Mouse (Mus musculus) midbrain, embryonic 14.5 days (tissue): Measurements from ENCODE around the gene Farp2. TPM values are rescaled to one million over a fixed set of nuclear protein-coding genes. Genes with fewer than 3 reads are reported as not detected.

Source experiments
- ATAC-seq: fragments of 200-750 bp; cut with Nextera tagmentation; 2 replicates; pipeline ENCODE4 v1.8.0; 2017; ENCODE audit warnings: moderate number of reproducible peaks, moderate library complexity; ENCODE audit not compliant: low FRiP score, low TSS enrichment
- DNase-seq: peaks from one replicate; pipeline ENCODE4 v3.0.0-alpha.2; 2015
- H3K27ac ChIP-seq: fragments of 300-500 bp; sonication (generic); replicated peaks from 2 replicates; pipeline ENCODE4 v1.5.1; 2014; ENCODE audit warnings: mild to moderate bottlenecking, low read depth, low read length, moderate library complexity
- H3K27me3 ChIP-seq: fragments of 300-500 bp; sonication (generic); 2 replicates; pipeline ENCODE4 v1.6.1; 2014; ENCODE audit warnings: low read length, control low read depth, mixed read lengths; ENCODE audit not compliant: control insufficient read depth, insufficient read depth
- H3K36me3 ChIP-seq: fragments of 300-500 bp; sonication (generic); 2 replicates; pipeline ENCODE4 v1.6.1; 2014; ENCODE audit warnings: low read length, control low read depth; ENCODE audit not compliant: control insufficient read depth, insufficient read depth
- H3K4me1 ChIP-seq: fragments of 300-500 bp; sonication (generic); 2 replicates; pipeline ENCODE4 v1.6.1; 2014; ENCODE audit warnings: mild to moderate bottlenecking, antibody characterized with exemption, low read length, control low read depth; ENCODE audit not compliant: control insufficient read depth, insufficient read depth
- H3K4me2 ChIP-seq: fragments of 300-500 bp; sonication (generic); 2 replicates; pipeline ENCODE4 v1.6.1; 2014; ENCODE audit warnings: mild to moderate bottlenecking, low read length, moderate library complexity
- H3K4me3 ChIP-seq: fragments of 300-500 bp; sonication (generic); replicated peaks from 2 replicates; pipeline ENCODE4 v1.5.1; 2014; ENCODE audit warnings: low read depth, low read length
- H3K9ac ChIP-seq: fragments of 300-500 bp; sonication (generic); replicated peaks from 2 replicates; pipeline ENCODE4 v1.6.1; 2014; ENCODE audit warnings: mild to moderate bottlenecking, low read length, moderate library complexity
- H3K9me3 ChIP-seq: fragments of 300-500 bp; sonication (generic); 2 replicates; pipeline ENCODE4 v1.6.1; 2016; ENCODE audit warnings: low read length, control low read depth, mixed read lengths; ENCODE audit not compliant: control insufficient read depth
- WGBS: fragments of 180-500 bp; shearing (Covaris S2); extraction: QIAGEN DNeasy Blood & Tissue Kit; methylation state at CpG from one replicate; pipeline ENCODE4 v1.1.7; 2014; 5-methylcytosine and 5-hydroxymethylcytosine counted together
- polyA plus RNA-seq: library from polyadenylated mRNA; unstranded; fragments of >200 nt; fragmentation: Nextera tagmentation; extraction: Ambion mirVana; gene quantifications from 2 replicates; pipeline ENCODE4 v1.2.1, GENCODE M21; 2014

Farp2 gene
- polyA plus RNA-seq, 1 experiment from 2014 or later, result 4.7 TPM

DNA sequence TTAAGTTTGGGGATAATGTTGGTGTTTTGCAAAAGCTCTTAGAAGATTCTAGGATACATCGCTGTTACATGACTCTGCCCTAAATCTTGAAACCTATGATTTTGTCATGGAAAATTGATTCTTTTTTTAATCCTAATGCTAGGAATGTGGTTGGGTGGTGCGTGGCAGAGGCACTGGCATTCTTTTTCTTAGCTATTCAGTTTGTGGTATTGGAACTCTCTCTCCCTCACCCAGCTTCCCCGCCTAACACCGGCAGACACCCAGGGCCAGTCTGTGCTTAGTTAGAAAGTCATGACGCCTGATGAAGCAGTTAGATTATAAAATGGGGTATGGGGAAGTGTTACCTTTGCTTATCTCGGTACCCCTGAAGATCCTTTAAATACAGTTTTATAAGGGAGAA lies 25.3 kb downstream of the Farp2 start:
- 94% methylated on average over 6 of the region's 6 CpGs for WGBS
- ATAC-seq, result no peak

DNA sequence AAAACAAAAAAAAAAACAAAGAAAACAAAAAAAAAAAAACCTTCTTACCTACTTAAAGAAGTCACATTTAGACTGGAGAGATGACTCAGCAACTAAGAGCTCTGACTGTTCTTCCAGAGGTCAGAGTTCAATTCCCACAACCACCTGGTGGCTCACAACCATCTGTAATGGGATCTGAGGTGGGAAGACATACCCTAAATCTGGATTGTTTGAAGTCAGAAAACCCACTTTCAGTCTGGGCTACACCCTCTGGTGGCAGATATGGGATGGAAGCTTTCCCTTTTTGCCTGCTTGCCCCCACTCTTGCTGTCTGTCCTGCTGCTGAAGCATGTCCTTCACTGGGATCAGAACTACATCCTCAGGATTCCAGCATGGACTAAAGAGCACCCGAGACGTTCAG lies 31.3 kb downstream of the Farp2 start:
- no peaks in the 10 kb centered on the region for H3K27me3 ChIP-seq
- ATAC-seq (no peak), DNase-seq (no peak)
- no peak overlapping the region for H3K4me2 ChIP-seq
- H3K4me3 ChIP-seq, result no peak overlapping the region
- H3K36me3 ChIP-seq, result no peaks in the 10 kb centered on the region
- no peaks in the 10 kb centered on the region for H3K9me3 ChIP-seq
- no peak overlapping the region for H3K9ac ChIP-seq
- 80% methylated on average over 2 of the region's 2 CpGs for WGBS
- no peak overlapping the region for H3K27ac ChIP-seq
- no peaks in the 10 kb centered on the region for H3K4me1 ChIP-seq

More for the DNA sequence above, 25.3 kb downstream of the Farp2 start:
- Histone ChIP-seq H3K36me3 (peaks cover 6% of the 10 kb centered on the region; the same call in 1 of the 2 replicates), H3K27me3 (no peaks in the 10 kb centered on the region), H3K4me3 (no peak overlapping the region), H3K9ac (no peak overlapping the region), H3K4me1 (no peaks in the 10 kb centered on the region), H3K9me3 (no peaks in the 10 kb centered on the region), H3K27ac (no peak overlapping the region), H3K4me2 (no peak overlapping the region)
- no peak for DNase-seq

DNA sequence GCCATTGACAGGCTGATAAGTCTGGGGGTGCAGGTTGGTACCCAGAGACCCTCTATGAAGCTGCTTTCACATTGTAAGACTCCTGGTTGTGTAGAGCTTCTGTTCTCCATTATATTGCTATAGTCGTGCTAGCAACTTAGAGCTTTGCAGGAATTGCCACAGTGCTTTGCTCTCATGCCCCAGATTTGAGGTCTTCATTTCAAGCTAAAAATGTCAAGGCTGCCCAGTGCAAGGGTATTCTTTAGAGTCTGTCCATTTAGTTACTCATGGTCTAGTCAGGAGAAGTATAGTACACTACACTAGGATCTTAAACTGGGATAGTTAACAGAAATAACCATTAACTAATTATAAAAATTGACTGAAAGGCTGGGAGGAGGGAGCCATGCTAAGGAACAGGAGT lies 35.4 kb downstream of the Farp2 start:
- WGBS, result 88% methylated on average over 1 of the region's 1 CpGs
- no peaks in the 10 kb centered on the region for H3K36me3 ChIP-seq
- H3K4me1 ChIP-seq, result no peaks in the 10 kb centered on the region
- no peak overlapping the region for H3K4me2 ChIP-seq
- no peaks in the 10 kb centered on the region for H3K9me3 ChIP-seq
- H3K27me3 ChIP-seq, result no peaks in the 10 kb centered on the region
- H3K9ac ChIP-seq, result no peak overlapping the region
- H3K27ac ChIP-seq, result no peak overlapping the region
- ATAC-seq (no peak), DNase-seq (no peak)
- H3K4me3 ChIP-seq, result no peak overlapping the region

DNA sequence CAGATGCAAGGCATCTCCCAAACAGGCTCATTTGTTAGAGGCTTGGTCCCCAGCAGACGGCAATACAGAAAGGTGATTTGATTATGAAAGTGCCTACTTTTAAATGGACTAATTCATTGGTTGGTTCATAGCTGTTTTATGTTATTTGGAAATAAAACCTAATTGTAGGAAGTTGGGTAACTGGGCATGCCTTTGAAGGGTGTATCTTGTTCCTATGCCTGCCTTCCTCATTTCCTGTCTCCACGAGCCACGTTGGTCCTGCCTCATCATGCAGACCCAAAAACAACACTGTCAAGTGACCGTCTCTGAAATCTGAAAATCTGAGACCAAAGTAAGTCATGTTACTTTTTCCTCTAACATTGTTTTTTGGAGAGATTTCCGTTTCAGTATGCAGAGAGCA lies 39.5 kb downstream of the Farp2 start:
- no peaks in the 10 kb centered on the region for H3K36me3 ChIP-seq
- H3K9me3 ChIP-seq, result no peaks in the 10 kb centered on the region
- WGBS, result 84% methylated on average over 5 of the region's 5 CpGs
- H3K27me3 ChIP-seq, result no peaks in the 10 kb centered on the region
- ATAC-seq (no peak), DNase-seq (no peak)
- H3K27ac ChIP-seq, result no peak overlapping the region
- no peak overlapping the region for H3K9ac ChIP-seq
- no peaks in the 10 kb centered on the region for H3K4me1 ChIP-seq
- H3K4me3 ChIP-seq, result no peak overlapping the region
- H3K4me2 ChIP-seq, result no peak overlapping the region

DNA sequence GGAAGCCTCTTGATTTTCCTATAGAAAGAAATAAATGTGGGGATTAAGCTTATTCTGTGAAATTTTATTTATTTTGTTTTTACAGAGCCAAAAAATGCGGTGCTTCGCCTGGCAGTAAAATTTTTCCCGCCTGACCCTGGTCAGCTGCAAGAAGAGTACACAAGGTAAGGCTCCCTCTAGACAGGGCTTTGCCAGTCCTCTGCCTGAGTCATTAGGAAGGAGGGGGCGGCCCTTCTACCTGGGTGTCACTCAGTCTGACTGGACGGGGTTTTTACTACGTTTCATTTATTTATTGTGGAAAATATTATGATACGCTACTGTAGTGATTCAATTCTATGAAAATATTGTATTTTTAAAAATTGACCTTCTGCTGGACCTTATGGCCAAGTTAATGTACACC lies 51.3 kb downstream of the Farp2 start:
- Histone ChIP-seq H3K9me3 (no peaks in the 10 kb centered on the region), H3K4me2 (no peak overlapping the region), H3K27ac (no peak overlapping the region), H3K27me3 (no peaks in the 10 kb centered on the region), H3K4me1 (no peaks in the 10 kb centered on the region), H3K36me3 (peaks cover 3% of the 10 kb centered on the region; the same call in 1 of the 2 replicates), H3K4me3 (no peak overlapping the region), H3K9ac (no peak overlapping the region)
- ATAC-seq (no peak), DNase-seq (no peak)
- WGBS, result 91% methylated on average over 7 of the region's 7 CpGs

DNA sequence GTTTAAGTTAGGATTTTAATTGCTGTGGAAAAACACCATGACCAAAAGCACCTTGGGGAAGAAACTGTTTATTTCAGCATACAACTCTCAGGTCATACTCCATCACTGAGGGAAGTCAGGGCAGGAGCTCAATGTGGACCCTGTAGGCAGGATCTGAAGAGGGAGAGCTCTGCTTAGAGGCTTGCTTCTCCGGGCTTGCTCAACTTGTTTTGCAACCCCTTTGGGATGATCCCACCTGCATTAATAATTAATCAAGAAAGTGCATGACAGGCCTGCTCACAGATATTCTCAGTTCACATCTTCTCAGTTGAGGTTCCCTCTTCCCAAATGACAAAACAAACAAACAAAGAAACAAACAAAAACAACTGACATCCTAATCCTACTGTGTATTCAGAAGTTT lies 51.8 kb downstream of the Farp2 start:
- DNase-seq (no peak), ATAC-seq (no peak)
- Histone ChIP-seq H3K36me3 (peaks cover 3% of the 10 kb centered on the region; the same call in 1 of the 2 replicates), H3K9me3 (no peaks in the 10 kb centered on the region), H3K27ac (no peak overlapping the region), H3K4me1 (no peaks in the 10 kb centered on the region), H3K27me3 (no peaks in the 10 kb centered on the region), H3K4me3 (no peak overlapping the region), H3K4me2 (no peak overlapping the region), H3K9ac (no peak overlapping the region)
- WGBS, result 70% methylated on average over 1 of the region's 1 CpGs

DNA sequence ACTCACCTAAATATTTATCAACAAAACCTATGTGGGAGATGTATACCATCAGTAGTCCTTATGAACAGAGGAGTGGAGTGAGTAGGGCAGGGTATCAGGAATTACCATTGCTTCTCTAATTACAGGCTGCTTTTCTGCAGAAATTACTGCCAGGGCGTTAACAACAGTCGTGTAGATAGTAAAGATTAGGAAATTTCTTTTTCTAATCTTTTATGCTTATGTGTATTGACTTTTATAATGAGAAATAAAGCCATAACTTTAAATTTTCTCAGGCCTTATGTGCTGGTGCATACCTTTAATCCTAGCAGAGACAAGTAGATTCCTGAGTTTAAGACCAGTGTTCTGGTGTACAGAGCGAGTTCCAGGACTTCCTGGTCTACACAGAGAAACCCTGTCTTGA lies 52.9 kb downstream of the Farp2 start:
- H3K27ac ChIP-seq, result no peak overlapping the region
- H3K9me3 ChIP-seq, result no peaks in the 10 kb centered on the region
- WGBS, result 87% methylated on average over 3 of the region's 3 CpGs
- H3K4me1 ChIP-seq, result no peaks in the 10 kb centered on the region
- peaks cover 9% of the 10 kb centered on the region; the same call in 1 of the 2 replicates for H3K36me3 ChIP-seq
- ATAC-seq, result no peak
- H3K9ac ChIP-seq, result no peak overlapping the region
- no peaks in the 10 kb centered on the region for H3K27me3 ChIP-seq
- H3K4me2 ChIP-seq, result no peak overlapping the region
- DNase-seq, result no peak
- no peak overlapping the region for H3K4me3 ChIP-seq

- no peak overlapping the region for H3K4me2 ChIP-seq
- WGBS, result 60% methylated on average over 3 of the region's 3 CpGs
- no peak overlapping the region for H3K9ac ChIP-seq
- no peaks in the 10 kb centered on the region for H3K27me3 ChIP-seq
- peaks cover 11% of the 10 kb centered on the region; the same call in 1 of the 2 replicates for H3K36me3 ChIP-seq
- H3K9me3 ChIP-seq, result no peaks in the 10 kb centered on the region
- no peaks in the 10 kb centered on the region for H3K4me1 ChIP-seq
- DNase-seq, result no peak
- H3K27ac ChIP-seq, result no peak overlapping the region
- ATAC-seq, result no peak
- no peak overlapping the region for H3K4me3 ChIP-seq
Observed at GRCm38 (mm10) chr1:93567013-93567412, 55.1 kb downstream of the Farp2 start.

DNA sequence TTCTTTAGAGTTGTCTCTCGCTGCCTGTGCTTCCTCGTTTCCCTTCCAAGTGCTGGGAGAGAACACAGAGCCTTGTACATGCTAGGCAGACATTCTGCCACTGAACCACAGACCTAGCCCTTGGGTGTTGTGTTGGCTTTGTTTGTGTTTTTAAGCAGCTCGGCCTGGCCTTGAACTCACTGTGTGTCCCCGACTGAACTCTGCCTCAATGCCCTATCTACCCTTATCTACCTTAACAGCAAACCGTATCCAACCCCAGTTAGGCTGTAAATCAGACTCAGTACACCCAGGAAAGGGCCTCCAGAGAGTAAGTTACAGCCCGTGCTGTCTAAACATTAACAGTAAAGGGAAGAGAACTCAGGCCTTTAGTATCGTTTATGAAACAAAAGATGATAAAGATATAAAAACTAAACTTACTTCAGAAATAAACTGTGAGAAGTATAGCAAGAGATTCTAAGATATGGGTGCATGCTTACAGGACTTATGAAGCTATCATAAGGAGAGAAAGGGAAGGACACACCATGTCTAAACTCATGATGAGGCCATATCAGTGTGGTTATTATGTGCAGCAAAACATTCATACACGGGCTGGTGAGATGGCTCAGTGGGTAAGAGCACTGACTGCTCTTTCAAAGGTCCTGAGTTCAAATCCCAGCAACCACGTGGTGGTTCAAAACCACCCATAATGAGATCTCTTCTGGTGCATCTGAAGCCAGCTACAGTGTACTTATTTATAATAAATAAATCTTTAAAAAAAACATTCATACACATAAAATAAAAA lies 56.0 kb downstream of the Farp2 start:
- H3K4me3 ChIP-seq, result no peak overlapping the region
- H3K4me1 ChIP-seq, result no peaks in the 10 kb centered on the region
- H3K9ac ChIP-seq, result no peak overlapping the region
- no peak overlapping the region for H3K4me2 ChIP-seq
- no peaks in the 10 kb centered on the region for H3K27me3 ChIP-seq
- DNase-seq (no peak), ATAC-seq (no peak)
- 89% methylated on average over 9 of the region's 9 CpGs for WGBS
- H3K9me3 ChIP-seq, result no peaks in the 10 kb centered on the region
- peaks cover 11% of the 10 kb centered on the region; the same call in 1 of the 2 replicates for H3K36me3 ChIP-seq
- H3K27ac ChIP-seq, result no peak overlapping the region
